Mouse (Mus musculus) cortical plate, adult 2 months (tissue): ENCODE measurements around the gene Atp2b4.

ENCODE experiments used
- CTCF ChIP-seq: fragments of 200-500 bp; IDR thresholded peaks from 2 replicates; pipeline ENCODE4 v1.5.1; 2011; ENCODE audit warnings: mild to moderate bottlenecking, control low read depth, low read length; ENCODE audit not compliant: insufficient read depth; ENCODE audit errors: extremely low read depth
- POLR2A ChIP-seq: fragments of 200-500 bp; IDR thresholded peaks from 2 replicates; pipeline ENCODE4 v1.6.1; 2011; ENCODE audit warnings: mild to moderate bottlenecking, low read length, control low read depth; ENCODE audit not compliant: insufficient read depth; ENCODE audit errors: extremely low read depth

DNA sequence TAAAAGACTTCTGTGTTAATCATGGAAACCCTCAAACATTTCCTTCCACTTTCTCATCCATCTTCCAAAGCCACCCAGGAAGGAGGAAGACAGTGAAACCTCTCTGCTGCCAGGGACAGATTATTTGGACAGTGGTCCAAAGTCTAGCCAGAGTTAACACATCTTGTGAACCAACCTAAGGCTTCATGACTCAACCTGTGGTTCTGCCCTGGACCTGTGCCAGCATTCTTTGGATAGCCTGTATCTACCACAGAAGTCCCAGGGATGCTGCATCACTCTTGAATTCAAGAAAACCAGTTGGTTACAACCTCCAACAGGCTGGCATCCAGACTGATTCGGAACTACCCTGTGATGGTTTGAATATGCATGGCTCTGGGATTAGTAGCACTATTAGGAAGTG is 21.8 kb downstream of the Atp2b4 start:
- TF ChIP-seq CTCF (no peak), POLR2A (no peak)
